Mouse (Mus musculus) gonadal fat pad, adult 2 months (tissue): ENCODE results near the gene Exph5. TPM values are rescaled to one million over a fixed set of nuclear protein-coding genes. Genes with fewer than 3 reads are reported as not detected.

Experiments used
- DNase-seq: peaks from one replicate; pipeline ENCODE4 v3.0.0-alpha.2; 2012; ENCODE audit warnings: low read depth
- polyA plus RNA-seq: library from polyadenylated mRNA; depleted of rRNA; stranded (reverse); fragments of >200 nt; gene quantifications from 2 replicates; pipeline ENCODE4 v1.2.3, GENCODE M21; 2012

Exph5 gene
- polyA plus RNA-seq, 1 experiment: 0.92 TPM

GRCm38 (mm10) chr9:53356219-53357155 is 55.0 kb downstream of the Exph5 start:
- DNase-seq: peak; percentile 98

- no peak for DNase-seq
Measured at GRCm38 (mm10) chr9:53371339-53371738, 69.9 kb downstream of the Exph5 start.

GRCm38 (mm10) chr9:53375907-53376306 is 74.4 kb downstream of the Exph5 start:
- DNase-seq: no peak

GRCm38 (mm10) chr9:53376820-53377219 is 75.3 kb downstream of the Exph5 start:
- DNase-seq: no peak

GRCm38 (mm10) chr9:53377597-53377996 is 76.1 kb downstream of the Exph5 start:
- DNase-seq: no peak

- no peak for DNase-seq
Measured at GRCm38 (mm10) chr9:53378171-53378570, 76.7 kb downstream of the Exph5 start.

GRCm38 (mm10) chr9:53380595-53380994 is 79.1 kb downstream of the Exph5 start:
- DNase-seq: no peak

GRCm38 (mm10) chr9:53381113-53381615 is 79.7 kb downstream of the Exph5 start:
- no peak for DNase-seq

GRCm38 (mm10) chr9:53383951-53384866 is 82.7 kb downstream of the Exph5 start, which contains the start of gene Kdelc2:
Gene Kdelc2 (plus strand): TSS chr9:53384025.
- peak; percentile 94 for DNase-seq

- no peak for DNase-seq
Measured at GRCm38 (mm10) chr9:53384873-53385272, 83.4 kb downstream of the Exph5 start.

- DNase-seq: no peak
Measured at GRCm38 (mm10) chr9:53387431-53387830, 86.0 kb downstream of the Exph5 start.

- DNase-seq: no peak
Measured at GRCm38 (mm10) chr9:53389109-53389508, 87.6 kb downstream of the Exph5 start.

GRCm38 (mm10) chr9:53390136-53390535 is 88.7 kb downstream of the Exph5 start:
- DNase-seq: no peak

- DNase-seq: no peak
Measured at GRCm38 (mm10) chr9:53397685-53398387, 96.4 kb downstream of the Exph5 start.

- DNase-seq: no peak
Measured at GRCm38 (mm10) chr9:53398388-53398700, 96.9 kb downstream of the Exph5 start.

GRCm38 (mm10) chr9:53399537-53399936 is 98.1 kb downstream of the Exph5 start:
- no peak for DNase-seq

- DNase-seq: no peak
Measured at GRCm38 (mm10) chr9:53400696-53401095, 99.2 kb downstream of the Exph5 start.

GRCm38 (mm10) chr9:53401146-53401545 is 99.7 kb downstream of the Exph5 start:
- DNase-seq: no peak

- no peak for DNase-seq
Measured at GRCm38 (mm10) chr9:53402291-53402711, 100.8 kb downstream of the Exph5 start, which contains the start of gene 4930550C14Rik. Gene 4930550C14Rik (plus strand): TSS chr9:53402325.

- no peak for DNase-seq
Measured at GRCm38 (mm10) chr9:53402991-53403390, 101.5 kb downstream of the Exph5 start.

GRCm38 (mm10) chr9:53404050-53404752 is 102.7 kb downstream of the Exph5 start:
- DNase-seq: no peak
